Mouse (Mus musculus) limb, embryonic 11.5 days (tissue): ENCODE results near the gene Lrg1. TPM values are rescaled to one million over a fixed set of nuclear protein-coding genes. Genes with fewer than 3 reads are reported as not detected.

Experiments
- ATAC-seq: fragments of 200-750 bp; cut with Nextera tagmentation; 2 replicates; pipeline ENCODE4 v1.8.0; 2017; ENCODE audit warnings: low read depth; ENCODE audit not compliant: insufficient number of reproducible peaks, low FRiP score, low TSS enrichment
- DNase-seq: peaks from one replicate; pipeline ENCODE4 v3.0.0-alpha.2; 2015; ENCODE audit warnings: low spot score
- H3K27ac ChIP-seq: fragments of 300-500 bp; sonication (generic); replicated peaks from 2 replicates; pipeline ENCODE4 v1.5.1; 2014; ENCODE audit warnings: low read depth, mild to moderate bottlenecking, low read length
- H3K27me3 ChIP-seq: fragments of 300-500 bp; sonication (generic); 2 replicates; pipeline ENCODE4 v1.6.1; 2014; ENCODE audit warnings: mild to moderate bottlenecking, low read length, mixed read lengths; ENCODE audit not compliant: control insufficient read depth, insufficient read depth
- H3K36me3 ChIP-seq: fragments of 300-500 bp; sonication (generic); 2 replicates; pipeline ENCODE4 v1.6.1; 2014; ENCODE audit warnings: mild to moderate bottlenecking, low read length, moderate library complexity, mixed read lengths; ENCODE audit not compliant: control insufficient read depth, insufficient read depth
- H3K4me1 ChIP-seq: fragments of 300-500 bp; sonication (generic); 2 replicates; pipeline ENCODE4 v1.6.1; 2014; ENCODE audit warnings: low read length, mixed read lengths; ENCODE audit not compliant: control insufficient read depth, insufficient read depth
- H3K4me2 ChIP-seq: fragments of 300-500 bp; sonication (generic); 2 replicates; pipeline ENCODE4 v1.6.1; 2014; ENCODE audit warnings: low read depth, mild to moderate bottlenecking, moderate library complexity; ENCODE audit not compliant: severe bottlenecking
- H3K4me3 ChIP-seq: fragments of 300-500 bp; sonication (generic); 2 replicates; pipeline ENCODE4 v1.5.1; 2014; ENCODE audit warnings: low read depth, low read length
- H3K9ac ChIP-seq: fragments of 300-500 bp; sonication (generic); 2 replicates; pipeline ENCODE4 v1.6.1; 2014; ENCODE audit warnings: mild to moderate bottlenecking, low read length
- H3K9me3 ChIP-seq: fragments of 300-500 bp; sonication (generic); 2 replicates; pipeline ENCODE4 v1.6.1; 2016; ENCODE audit warnings: low read length; ENCODE audit not compliant: control insufficient read depth
- WGBS: fragments of 180-500 bp; shearing (Covaris S2); extraction: QIAGEN DNeasy Blood & Tissue Kit; methylation state at CpG from one replicate; pipeline ENCODE4 v1.1.7; 2014; 5-methylcytosine and 5-hydroxymethylcytosine counted together
- polyA plus RNA-seq: library from polyadenylated mRNA; unstranded; fragments of >200 nt; fragmentation: Nextera tagmentation; extraction: Ambion mirVana; gene quantifications from 2 replicates; pipeline ENCODE4 v1.2.1, GENCODE M21; 2014

The Lrg1 gene
- polyA plus RNA-seq, 1 experiment from 2014 or later = 0.28 TPM

DNA sequence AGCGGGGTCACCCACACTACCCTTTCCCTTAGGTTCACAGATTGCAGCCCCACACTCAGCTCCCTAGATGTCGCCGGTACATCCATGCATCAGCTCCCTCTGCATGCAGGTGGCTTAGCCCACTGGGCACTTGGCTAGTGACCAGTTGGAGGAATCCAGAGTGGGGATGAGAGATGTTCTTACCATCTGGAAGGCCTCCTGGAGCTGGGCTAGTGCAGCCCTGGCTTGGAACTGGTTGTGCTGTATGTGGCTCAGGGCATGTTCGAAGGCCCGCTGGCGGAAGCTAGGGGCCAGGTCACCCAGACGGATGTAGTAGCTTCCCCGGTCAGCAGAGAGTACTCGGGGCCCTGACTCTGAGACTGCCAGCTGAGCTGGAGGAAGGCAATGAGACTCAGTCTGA, 18.9 kb downstream of the Lrg1 start:
- DNase-seq = no peak
- Histone ChIP-seq H3K4me2 (no peak overlapping the region), H3K27me3 (no peaks in the 10 kb centered on the region), H3K4me1 (no peaks in the 10 kb centered on the region), H3K4me3 (no peak overlapping the region), H3K27ac (no peak overlapping the region), H3K36me3 (peaks cover 34% of the 10 kb centered on the region), H3K9ac (no peak overlapping the region), H3K9me3 (no peaks in the 10 kb centered on the region)
- ATAC-seq = no peak
- WGBS = 91% methylated on average over 9 of the region's 9 CpGs

DNA sequence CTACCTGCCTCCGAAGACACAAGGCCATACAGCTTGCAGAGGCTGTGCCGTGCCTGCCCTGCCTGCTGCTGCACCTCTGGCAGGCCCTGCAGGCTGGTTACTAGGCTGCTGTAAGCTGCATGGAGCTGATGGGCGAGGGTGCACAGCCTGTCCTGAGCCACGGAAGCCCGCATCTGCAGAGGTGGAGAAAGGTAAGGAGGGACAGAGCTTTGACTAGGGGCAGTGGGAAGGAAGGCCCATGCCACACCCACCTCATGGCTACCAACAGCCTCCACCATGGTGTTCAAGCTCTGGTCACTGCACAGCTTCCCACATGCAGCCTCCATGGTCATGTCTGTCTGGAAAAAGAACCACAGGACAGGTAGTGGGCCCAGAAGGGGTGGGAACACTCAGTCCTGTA, 19.6 kb downstream of the Lrg1 start:
- Histone ChIP-seq H3K36me3 (peaks cover 41% of the 10 kb centered on the region), H3K4me3 (no peak overlapping the region), H3K4me2 (no peak overlapping the region), H3K27ac (no peak overlapping the region), H3K9me3 (no peaks in the 10 kb centered on the region), H3K9ac (no peak overlapping the region), H3K4me1 (no peaks in the 10 kb centered on the region), H3K27me3 (no peaks in the 10 kb centered on the region)
- WGBS = 92% methylated on average over 5 of the region's 5 CpGs
- ATAC-seq (no peak), DNase-seq (no peak)

DNA sequence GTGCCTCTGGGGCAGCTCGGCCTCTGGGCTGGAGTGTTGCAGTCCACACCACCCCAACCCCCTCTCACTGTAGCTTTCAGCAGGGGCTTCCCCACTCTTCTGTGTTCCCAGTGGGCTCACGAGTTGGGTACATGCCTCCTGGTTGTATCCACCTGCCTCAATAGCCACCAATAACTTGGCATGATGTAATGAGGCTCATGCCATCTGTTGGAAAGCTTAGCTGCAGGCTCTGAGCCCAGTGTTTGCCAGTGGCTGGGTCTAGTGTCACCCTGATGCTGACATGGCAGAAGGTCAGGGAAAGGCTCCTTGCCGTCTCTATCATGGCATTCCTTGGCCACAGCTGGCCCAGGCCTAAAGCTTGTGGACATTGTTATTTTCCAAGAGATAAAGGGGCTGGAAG, 21.0 kb downstream of the Lrg1 start:
- Histone ChIP-seq H3K4me2 (no peak overlapping the region), H3K4me3 (no peak overlapping the region), H3K9me3 (no peaks in the 10 kb centered on the region), H3K27ac (no peak overlapping the region), H3K9ac (no peak overlapping the region), H3K27me3 (no peaks in the 10 kb centered on the region), H3K36me3 (peaks cover 54% of the 10 kb centered on the region), H3K4me1 (no peaks in the 10 kb centered on the region)
- no peak for ATAC-seq
- no peak for DNase-seq
- 91% methylated on average over 3 of the region's 3 CpGs for WGBS

DNA sequence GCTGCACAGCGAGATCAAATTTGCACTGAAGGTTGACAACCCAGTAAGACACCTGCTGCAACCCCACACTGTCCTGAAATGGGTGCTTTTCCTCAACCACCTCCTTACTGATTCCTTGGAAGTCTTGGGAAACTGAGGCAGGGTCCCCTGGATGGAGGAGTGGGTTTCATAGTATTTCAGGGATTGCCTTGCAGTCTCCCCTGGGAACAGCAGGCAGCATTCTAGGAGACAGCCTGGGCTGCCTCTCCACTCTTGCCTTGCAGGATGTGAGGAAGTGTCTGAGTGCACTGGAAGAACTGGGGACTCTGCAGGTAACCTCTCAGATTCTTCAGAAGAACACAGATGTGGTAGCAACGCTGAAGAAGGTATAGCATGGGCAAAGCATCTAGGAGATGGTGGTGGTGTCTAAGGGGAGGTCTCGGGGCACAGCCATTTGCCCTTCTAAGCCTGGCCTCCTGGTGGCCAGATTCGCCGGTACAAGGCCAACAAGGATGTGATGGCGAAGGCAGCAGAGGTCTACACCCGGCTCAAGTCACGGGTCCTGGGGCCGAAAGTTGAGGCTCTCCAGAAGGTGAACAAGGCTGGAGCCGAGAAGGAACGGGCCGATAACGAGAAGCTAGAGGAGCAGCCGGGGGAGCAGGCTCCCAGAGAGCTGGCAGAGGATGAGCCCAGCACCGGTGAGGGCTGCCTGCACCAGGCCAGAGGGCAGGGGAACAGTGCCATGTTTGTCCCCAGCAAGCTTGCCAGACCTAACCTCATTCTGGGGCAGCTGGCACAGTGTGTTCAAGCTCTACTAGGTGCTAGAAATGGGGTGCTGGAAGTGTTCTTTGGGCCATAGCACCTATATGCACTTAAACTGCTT, 22.9 kb downstream of the Lrg1 start:
- Histone ChIP-seq H3K9ac (no peak overlapping the region), H3K4me1 (no peaks in the 10 kb centered on the region), H3K36me3 (peaks cover 55% of the 10 kb centered on the region), H3K27me3 (no peaks in the 10 kb centered on the region), H3K4me2 (no peak overlapping the region), H3K4me3 (no peak overlapping the region), H3K27ac (no peak overlapping the region), H3K9me3 (no peaks in the 10 kb centered on the region)
- ATAC-seq (no peak), DNase-seq (no peak)
- WGBS = 93% methylated on average over 15 of the region's 15 CpGs

DNA sequence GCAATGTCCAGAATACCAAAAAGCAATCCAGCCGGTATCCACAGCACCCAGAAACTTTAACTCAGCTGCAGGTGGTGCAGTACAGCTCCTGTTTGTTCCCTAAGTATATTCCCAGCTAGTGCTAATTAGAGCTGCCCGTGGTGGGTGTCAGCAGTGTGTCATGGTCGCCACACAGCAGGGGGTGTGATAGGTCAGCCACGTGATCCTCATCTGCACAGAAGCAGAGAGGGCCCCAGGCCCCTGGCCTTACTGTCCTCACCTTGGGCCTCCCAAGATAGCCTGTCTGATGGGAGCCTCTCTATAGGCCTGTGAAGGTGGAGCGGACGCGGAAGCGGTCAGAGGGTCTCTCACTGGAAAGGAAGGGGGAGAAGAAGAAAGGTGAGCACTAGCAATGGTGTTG, 23.6 kb downstream of the Lrg1 start:
- no peaks in the 10 kb centered on the region for H3K9me3 ChIP-seq
- H3K36me3 ChIP-seq = peaks cover 59% of the 10 kb centered on the region
- no peak overlapping the region for H3K4me2 ChIP-seq
- ATAC-seq = no peak
- no peak overlapping the region for H3K27ac ChIP-seq
- H3K4me1 ChIP-seq = no peaks in the 10 kb centered on the region
- H3K9ac ChIP-seq = no peak overlapping the region
- H3K27me3 ChIP-seq = no peaks in the 10 kb centered on the region
- no peak for DNase-seq
- H3K4me3 ChIP-seq = no peak overlapping the region
- 87% methylated on average over 6 of the region's 8 CpGs for WGBS

DNA sequence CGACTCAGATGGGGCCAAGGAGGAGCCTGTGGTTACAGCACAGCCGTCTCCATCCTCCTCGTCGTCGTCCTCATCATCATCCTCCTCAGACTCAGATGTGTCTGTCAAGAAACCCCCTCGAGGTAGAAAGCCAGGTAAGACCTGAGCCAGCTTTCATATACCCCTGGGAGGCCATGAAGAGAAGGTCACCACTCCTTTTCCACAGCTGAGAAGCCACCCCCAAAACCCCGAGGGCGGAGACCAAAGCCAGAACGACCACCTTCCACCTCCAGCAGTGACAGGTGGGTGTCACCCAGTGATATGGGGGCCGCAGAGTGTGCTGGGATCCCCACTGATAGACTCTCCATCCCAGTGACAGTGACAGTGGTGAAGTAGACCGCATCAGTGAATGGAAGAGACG, 24.9 kb downstream of the Lrg1 start:
- Histone ChIP-seq H3K27me3 (no peaks in the 10 kb centered on the region), H3K9ac (no peak overlapping the region), H3K4me3 (no peak overlapping the region), H3K36me3 (peaks cover 52% of the 10 kb centered on the region), H3K9me3 (no peaks in the 10 kb centered on the region), H3K27ac (no peak overlapping the region), H3K4me1 (no peaks in the 10 kb centered on the region), H3K4me2 (no peak overlapping the region)
- ATAC-seq (no peak), DNase-seq (no peak)
- 91% methylated on average over 12 of the region's 12 CpGs for WGBS

DNA sequence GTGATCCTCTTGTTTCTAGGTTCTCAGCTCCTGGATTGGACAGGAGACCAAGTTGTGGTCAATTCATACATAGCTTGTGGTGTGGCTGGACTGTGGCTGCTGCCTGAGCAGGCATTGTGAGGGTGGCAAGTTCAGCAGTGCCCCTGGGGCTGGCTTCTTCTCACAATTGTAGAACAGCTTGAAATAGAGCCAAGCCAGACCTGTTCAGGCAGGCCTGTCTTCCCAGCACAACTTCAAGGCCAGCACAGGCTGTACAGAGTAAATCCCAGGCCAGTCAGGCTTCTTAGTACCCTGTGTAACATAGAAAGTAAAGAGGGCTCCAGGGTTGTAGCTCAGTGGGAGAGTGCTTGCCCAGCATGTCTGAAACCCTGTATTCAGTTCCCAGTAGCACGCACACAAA, 29.0 kb downstream of the Lrg1 start:
- Histone ChIP-seq H3K36me3 (peaks cover 30% of the 10 kb centered on the region), H3K27me3 (no peaks in the 10 kb centered on the region), H3K9ac (no peak overlapping the region), H3K4me3 (no peak overlapping the region), H3K4me2 (no peak overlapping the region), H3K4me1 (no peaks in the 10 kb centered on the region), H3K27ac (no peak overlapping the region), H3K9me3 (no peaks in the 10 kb centered on the region)
- DNase-seq (no peak), ATAC-seq (no peak)
- WGBS = 100% methylated on average over 1 of the region's 1 CpGs

DNA sequence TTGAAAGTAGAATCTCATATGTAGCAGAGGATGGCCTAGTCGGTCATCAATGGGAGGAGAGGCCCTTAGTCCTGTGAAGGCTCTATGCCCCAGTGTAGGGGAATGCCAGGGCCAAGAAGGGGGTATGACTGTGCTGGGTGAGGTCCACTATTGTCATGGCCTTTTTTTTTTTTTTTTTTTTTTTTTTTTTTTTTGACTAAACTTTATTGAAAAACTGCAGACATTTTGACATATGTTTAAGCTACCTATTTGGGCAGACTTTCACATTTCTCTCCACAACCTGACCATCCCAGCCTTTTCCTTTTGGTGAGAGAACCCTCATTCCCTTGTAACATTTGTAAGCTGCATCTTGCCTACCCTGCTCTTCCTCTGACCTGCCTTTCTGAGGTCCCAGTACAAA, 29.5 kb downstream of the Lrg1 start:
- no peaks in the 10 kb centered on the region for H3K9me3 ChIP-seq
- DNase-seq = no peak
- no peak overlapping the region for H3K4me2 ChIP-seq
- no peak overlapping the region for H3K27ac ChIP-seq
- no peak for ATAC-seq
- no peaks in the 10 kb centered on the region for H3K4me1 ChIP-seq
- no peak overlapping the region for H3K9ac ChIP-seq
- 74% methylated on average over 1 of the region's 1 CpGs for WGBS
- H3K36me3 ChIP-seq = peaks cover 26% of the 10 kb centered on the region
- H3K4me3 ChIP-seq = no peak overlapping the region
- H3K27me3 ChIP-seq = no peaks in the 10 kb centered on the region
